Mouse (Mus musculus): ENCODE measurements at regions not wholly inside any gene's neighbourhood (a gene's known extent, or its start where the extent isn't known, plus 50 kb on each side); places are given as distances from the start of the nearest gene placed in this dataset.

GRCm38 (mm10) chr19:53447754-53448153 is 57.4 kb upstream of the Smndc1 start:
- WGBS, result 25% methylated on average over 6 of the region's 6 CpGs
- Histone ChIP-seq H3K9ac (replicated peaks; ENCODE audit: low read depth, low read length) (no peak overlapping the region), H3K9me3 (ENCODE audit: control insufficient read depth, low read length) (no peaks in the 10 kb centered on the region), H3K36me3 (ENCODE audit: control insufficient read depth, insufficient read depth) (no peaks in the 10 kb centered on the region), H3K4me1 (replicated peaks; ENCODE audit: control insufficient read depth, insufficient read depth, low read length) (peaks cover 13% of the 10 kb centered on the region), H3K4me3 (replicated peaks; ENCODE audit: low read length) (no peak overlapping the region), H3K27ac (ENCODE audit: low read length) (no peak overlapping the region), H3K27me3 (replicated peaks; ENCODE audit: control insufficient read depth, insufficient read depth, low read length) (no peaks in the 10 kb centered on the region), H3K4me2 (ENCODE audit: low read length) (no peak overlapping the region)
- no peak for ATAC-seq

- Histone ChIP-seq H3K9me3 (ENCODE audit: control insufficient read depth, low read length) (no peaks in the 10 kb centered on the region), H3K9ac (replicated peaks; ENCODE audit: low read depth, low read length) (no peak overlapping the region), H3K27ac (ENCODE audit: low read length) (no peak overlapping the region), H3K4me2 (ENCODE audit: low read length) (no peak overlapping the region), H3K27me3 (replicated peaks; ENCODE audit: control insufficient read depth, insufficient read depth, low read length) (no peaks in the 10 kb centered on the region), H3K4me3 (replicated peaks; ENCODE audit: low read length) (no peak overlapping the region), H3K36me3 (ENCODE audit: control insufficient read depth, insufficient read depth) (no peaks in the 10 kb centered on the region), H3K4me1 (replicated peaks; ENCODE audit: control insufficient read depth, insufficient read depth, low read length) (peaks cover 7% of the 10 kb centered on the region)
- ATAC-seq, result no peak
- WGBS, result 91% methylated on average over 5 of the region's 5 CpGs
These were observed 55.8 kb upstream of the Smndc1 start for GRCm38 (mm10) chr19:53446216-53446615.

DNA sequence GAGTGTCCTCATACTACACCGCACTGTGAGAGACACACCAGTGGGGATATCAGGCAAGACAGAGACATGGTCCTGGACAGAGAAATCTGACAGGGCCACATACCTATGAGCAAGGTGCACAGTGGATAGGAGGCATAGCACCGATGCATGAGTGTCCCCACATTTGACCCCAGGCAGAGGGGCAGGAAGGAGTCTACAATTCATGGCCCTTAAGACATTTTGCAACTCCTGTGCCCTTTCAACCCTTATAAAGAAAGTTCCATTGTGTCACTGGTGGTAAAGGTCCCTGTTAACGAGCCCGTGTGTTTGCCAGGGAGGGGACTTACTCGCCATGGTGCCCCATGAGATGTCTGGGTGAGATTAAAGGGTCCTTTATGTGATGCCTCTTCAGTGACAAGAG is 54.3 kb upstream of the Smndc1 start:
- Histone ChIP-seq H3K9ac (replicated peaks; ENCODE audit: low read depth, low read length) (no peak overlapping the region), H3K4me1 (replicated peaks; ENCODE audit: control insufficient read depth, insufficient read depth, low read length) (peaks cover 8% of the 10 kb centered on the region; the same call in 1 of the 2 replicates), H3K36me3 (ENCODE audit: control insufficient read depth, insufficient read depth) (no peaks in the 10 kb centered on the region), H3K4me2 (ENCODE audit: low read length) (no peak overlapping the region), H3K27ac (ENCODE audit: low read length) (no peak overlapping the region), H3K27me3 (replicated peaks; ENCODE audit: control insufficient read depth, insufficient read depth, low read length) (no peaks in the 10 kb centered on the region), H3K9me3 (ENCODE audit: control insufficient read depth, low read length) (no peaks in the 10 kb centered on the region), H3K4me3 (replicated peaks; ENCODE audit: low read length) (no peak overlapping the region)
- WGBS, result 35% methylated on average over 5 of the region's 5 CpGs
- no peak for ATAC-seq

GRCm38 (mm10) chr19:53442756-53443654 is 52.6 kb upstream of the Smndc1 start:
- 82% methylated on average over 22 of the region's 22 CpGs for WGBS

DNA sequence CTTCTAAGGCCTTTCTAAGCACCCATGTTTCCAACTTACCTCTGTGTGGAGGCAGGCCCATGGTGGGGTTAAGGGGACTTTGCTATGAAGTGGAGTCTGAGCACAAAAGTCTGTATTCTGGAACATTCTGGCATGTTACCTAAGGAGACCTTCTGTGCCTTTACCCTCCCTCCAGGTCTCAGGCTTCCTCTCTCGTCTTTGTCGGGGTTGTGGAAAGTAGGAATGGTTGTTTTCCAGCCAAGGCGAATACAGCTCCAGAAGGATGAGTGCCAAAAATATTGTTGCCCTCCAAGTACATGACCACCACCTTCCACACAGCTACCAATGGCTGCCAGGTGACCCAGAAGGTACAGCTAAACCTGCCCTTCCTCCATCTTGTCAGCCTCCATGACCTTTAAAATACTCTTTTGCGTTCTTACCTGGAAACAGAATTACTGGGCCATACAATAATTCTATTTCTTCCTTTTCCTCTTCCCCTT is 51.8 kb upstream of the Smndc1 start:
- Histone ChIP-seq H3K27me3 (replicated peaks; ENCODE audit: control insufficient read depth, insufficient read depth, low read length) (no peaks in the 10 kb centered on the region), H3K4me3 (replicated peaks; ENCODE audit: low read length) (no peak overlapping the region), H3K36me3 (ENCODE audit: control insufficient read depth, insufficient read depth) (no peaks in the 10 kb centered on the region), H3K9ac (replicated peaks; ENCODE audit: low read depth, low read length) (no peak overlapping the region), H3K4me1 (replicated peaks; ENCODE audit: control insufficient read depth, insufficient read depth, low read length) (peaks cover 4% of the 10 kb centered on the region; the same call in 1 of the 2 replicates), H3K9me3 (ENCODE audit: control insufficient read depth, low read length) (no peaks in the 10 kb centered on the region), H3K27ac (ENCODE audit: low read length) (no peak overlapping the region), H3K4me2 (ENCODE audit: low read length) (no peak overlapping the region)
- no peak for ATAC-seq
- 93% methylated on average over 4 of the region's 4 CpGs for WGBS

More at GRCm38 (mm10) chr19:53442756-53443654, 52.6 kb upstream of the Smndc1 start:
- ATAC-seq, result no peak
- Histone ChIP-seq H3K9me3 (ENCODE audit: control insufficient read depth, low read length) (no peaks in the 10 kb centered on the region), H3K9ac (replicated peaks; ENCODE audit: low read depth, low read length) (no peak overlapping the region), H3K27ac (ENCODE audit: low read length) (no peak overlapping the region), H3K36me3 (ENCODE audit: control insufficient read depth, insufficient read depth) (no peaks in the 10 kb centered on the region), H3K4me1 (replicated peaks; ENCODE audit: control insufficient read depth, insufficient read depth, low read length) (peaks cover 6% of the 10 kb centered on the region; the same call in 1 of the 2 replicates), H3K4me2 (ENCODE audit: low read length) (no peak overlapping the region), H3K27me3 (replicated peaks; ENCODE audit: control insufficient read depth, insufficient read depth, low read length) (no peaks in the 10 kb centered on the region), H3K4me3 (replicated peaks; ENCODE audit: low read length) (no peak overlapping the region)

DNA sequence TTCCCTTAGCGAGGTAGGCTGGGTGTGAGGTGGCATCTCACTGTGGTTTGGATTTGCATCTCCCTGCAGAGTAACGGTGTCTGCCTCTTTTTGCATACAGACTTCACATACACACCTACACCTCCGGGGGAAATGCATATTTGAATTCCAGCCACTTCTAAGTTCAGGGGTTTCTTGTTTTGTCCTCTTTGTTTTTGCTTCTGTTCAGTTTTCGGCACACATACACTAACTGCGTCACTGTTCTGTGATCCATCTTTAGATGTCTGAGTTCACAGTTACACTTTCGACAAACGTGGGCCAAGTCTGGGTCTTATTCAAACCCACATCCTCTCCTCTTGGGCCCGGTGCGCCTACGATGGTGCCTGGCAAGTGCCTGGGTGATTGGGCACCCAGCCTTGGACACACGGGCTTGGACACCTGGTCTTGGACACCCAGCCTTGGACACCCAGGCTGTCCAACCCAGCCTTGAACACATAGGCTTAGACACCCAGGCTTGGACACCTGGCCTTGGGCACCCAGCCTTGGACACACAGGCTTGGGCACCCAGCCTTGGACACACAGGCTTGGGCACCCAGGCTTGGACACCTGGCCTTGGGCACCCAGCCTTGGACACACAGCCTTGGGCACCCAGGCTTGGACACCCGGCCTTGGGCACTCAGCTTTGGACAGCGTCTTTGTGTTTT is 51.2 kb upstream of the Smndc1 start:
- no peaks in the 10 kb centered on the region for H3K27me3 ChIP-seq (replicated peaks; ENCODE audit: control insufficient read depth, insufficient read depth, low read length)
- H3K4me3 ChIP-seq (replicated peaks; ENCODE audit: low read length), result no peak overlapping the region
- no peaks in the 10 kb centered on the region for H3K36me3 ChIP-seq (ENCODE audit: control insufficient read depth, insufficient read depth)
- H3K27ac ChIP-seq (ENCODE audit: low read length), result no peak overlapping the region
- 84% methylated on average over 13 of the region's 13 CpGs for WGBS
- H3K4me2 ChIP-seq (ENCODE audit: low read length), result no peak overlapping the region
- H3K9ac ChIP-seq (replicated peaks; ENCODE audit: low read depth, low read length), result no peak overlapping the region
- no peak for ATAC-seq
- H3K4me1 ChIP-seq (replicated peaks; ENCODE audit: control insufficient read depth, insufficient read depth, low read length), result peaks cover 4% of the 10 kb centered on the region; the same call in 1 of the 2 replicates
- H3K9me3 ChIP-seq (ENCODE audit: control insufficient read depth, low read length), result no peaks in the 10 kb centered on the region

- H3K4me1 ChIP-seq (replicated peaks; ENCODE audit: control insufficient read depth, insufficient read depth, low read length), result peaks cover 4% of the 10 kb centered on the region; the same call in 1 of the 2 replicates
- no peak overlapping the region for H3K4me2 ChIP-seq (ENCODE audit: low read length)
- no peak overlapping the region for H3K4me3 ChIP-seq (replicated peaks; ENCODE audit: low read length)
- peak; percentile 72 for ATAC-seq
- 41% methylated on average over 10 of the region's 10 CpGs for WGBS
- H3K36me3 ChIP-seq (ENCODE audit: control insufficient read depth, insufficient read depth), result no peaks in the 10 kb centered on the region
- H3K9me3 ChIP-seq (ENCODE audit: control insufficient read depth, low read length), result no peaks in the 10 kb centered on the region
- no peaks in the 10 kb centered on the region for H3K27me3 ChIP-seq (replicated peaks; ENCODE audit: control insufficient read depth, insufficient read depth, low read length)
- no peak overlapping the region for H3K9ac ChIP-seq (replicated peaks; ENCODE audit: low read depth, low read length)
- H3K27ac ChIP-seq (ENCODE audit: low read length), result no peak overlapping the region
These were observed 50.1 kb upstream of the Smndc1 start for GRCm38 (mm10) chr19:53440327-53441055.

Data from forebrain, embryonic 16.5 days (tissue).